Mouse (Mus musculus) hindbrain, embryonic 16.5 days (tissue): ENCODE results near the gene Ndufs8. TPM values are rescaled to one million over a fixed set of nuclear protein-coding genes. Genes with fewer than 3 reads are reported as not detected.

Experiments
- ATAC-seq: fragments of 200-750 bp; cut with Nextera tagmentation; 2 replicates; pipeline ENCODE4 v1.8.0; 2017; ENCODE audit warnings: moderate TSS enrichment, moderate library complexity
- H3K27ac ChIP-seq: fragments of 300-500 bp; sonication (generic); 2 replicates; pipeline ENCODE4 v1.5.1; 2014; ENCODE audit warnings: low read depth, mild to moderate bottlenecking, control low read depth, low read length, moderate library complexity
- H3K27me3 ChIP-seq: fragments of 300-500 bp; sonication (generic); replicated peaks from 2 replicates; pipeline ENCODE4 v1.6.1; 2014; ENCODE audit warnings: low read length; ENCODE audit not compliant: control insufficient read depth, insufficient read depth
- H3K36me3 ChIP-seq: fragments of 300-500 bp; sonication (generic); 2 replicates; pipeline ENCODE4 v1.6.1; 2014; ENCODE audit warnings: mild to moderate bottlenecking, low read length, moderate library complexity, mixed read lengths; ENCODE audit not compliant: control insufficient read depth, insufficient read depth
- H3K4me1 ChIP-seq: fragments of 300-500 bp; sonication (generic); 2 replicates; pipeline ENCODE4 v1.6.1; 2014; ENCODE audit warnings: low read depth, low read length; ENCODE audit not compliant: control insufficient read depth, insufficient read depth
- H3K4me2 ChIP-seq: fragments of 300-500 bp; sonication (generic); 2 replicates; pipeline ENCODE4 v1.6.1; 2014; ENCODE audit warnings: mild to moderate bottlenecking, low read length, control low read depth, moderate library complexity
- H3K4me3 ChIP-seq: fragments of 300-500 bp; sonication (generic); 2 replicates; pipeline ENCODE4 v1.5.1; 2014; ENCODE audit warnings: mild to moderate bottlenecking, low read length, control low read depth, moderate library complexity
- H3K9ac ChIP-seq: fragments of 300-500 bp; sonication (generic); 2 replicates; pipeline ENCODE4 v1.6.1; 2014; ENCODE audit warnings: low read depth, mild to moderate bottlenecking, control low read depth, low read length, moderate library complexity
- H3K9me3 ChIP-seq: fragments of 300-500 bp; sonication (generic); 2 replicates; pipeline ENCODE4 v1.6.1; 2014; ENCODE audit warnings: mild to moderate bottlenecking, low read length, moderate library complexity; ENCODE audit not compliant: control insufficient read depth
- WGBS: fragments of 180-500 bp; shearing (Covaris S2); extraction: QIAGEN DNeasy Blood & Tissue Kit; methylation state at CpG from one replicate; pipeline ENCODE4 v1.1.7; 2014; 5-methylcytosine and 5-hydroxymethylcytosine counted together
- polyA plus RNA-seq: library from polyadenylated mRNA; unstranded; fragments of >200 nt; fragmentation: Nextera tagmentation; extraction: Ambion mirVana; gene quantifications from 2 replicates; pipeline ENCODE4 v1.2.1, GENCODE M21; 2015

Ndufs8 gene
- polyA plus RNA-seq, 1 experiment from 2014 or later, result 320 TPM

- no peak for ATAC-seq
- Histone ChIP-seq H3K4me1 (peaks cover 6% of the 10 kb centered on the region; the same call in 1 of the 2 replicates), H3K36me3 (no peaks in the 10 kb centered on the region), H3K9ac (no peak overlapping the region), H3K4me3 (no peak overlapping the region), H3K27me3 (no peaks in the 10 kb centered on the region), H3K27ac (no peak overlapping the region), H3K4me2 (no peak overlapping the region), H3K9me3 (no peaks in the 10 kb centered on the region)
- whole genome bisulfite sequencing, result 78% methylated on average over 12 of the region's 12 CpGs
These were observed 9.6 kb downstream of the Ndufs8 start for GRCm38 (mm10) chr19:3902966-3903365.

GRCm38 (mm10) chr19:3899618-3900017 lies 13.0 kb downstream of the Ndufs8 start:
- peaks cover 3% of the 10 kb centered on the region for H3K4me1 ChIP-seq

DNA sequence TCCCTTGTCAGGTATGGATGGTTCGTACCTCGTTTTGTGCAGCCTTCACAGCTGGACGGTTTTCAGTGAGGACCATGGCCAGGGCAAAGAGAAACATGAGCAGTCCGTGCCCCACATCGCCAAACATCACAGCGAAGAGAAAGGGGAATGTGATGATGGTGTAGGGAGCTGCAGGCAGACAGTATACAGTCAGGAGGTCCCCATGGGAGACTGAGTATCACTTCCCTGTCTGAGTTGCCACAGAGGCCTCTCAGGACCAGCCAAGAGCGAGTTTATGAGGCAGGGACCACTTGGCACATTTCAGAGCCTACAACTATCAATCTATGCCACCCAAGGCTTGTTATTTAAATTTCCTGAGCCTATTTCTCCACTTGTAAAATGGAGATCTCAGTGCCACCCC lies 13.6 kb downstream of the Ndufs8 start:
- Histone ChIP-seq H3K4me2 (no peak overlapping the region), H3K27ac (no peak overlapping the region), H3K27me3 (no peaks in the 10 kb centered on the region), H3K9ac (no peak overlapping the region), H3K9me3 (no peaks in the 10 kb centered on the region), H3K4me3 (no peak overlapping the region), H3K4me1 (peaks cover 3% of the 10 kb centered on the region), H3K36me3 (peaks cover 14% of the 10 kb centered on the region)
- WGBS, result 86% methylated on average over 7 of the region's 7 CpGs
- ATAC-seq, result no peak

More at GRCm38 (mm10) chr19:3899618-3900017, 13.0 kb downstream of the Ndufs8 start:
- Histone ChIP-seq H3K27ac (no peak overlapping the region), H3K4me3 (no peak overlapping the region), H3K9ac (no peak overlapping the region), H3K27me3 (no peaks in the 10 kb centered on the region), H3K4me2 (no peak overlapping the region), H3K36me3 (peaks cover 8% of the 10 kb centered on the region; the same call in 1 of the 2 replicates), H3K9me3 (no peaks in the 10 kb centered on the region)
- ATAC-seq, result no peak
- WGBS, result 97% methylated on average over 4 of the region's 4 CpGs

DNA sequence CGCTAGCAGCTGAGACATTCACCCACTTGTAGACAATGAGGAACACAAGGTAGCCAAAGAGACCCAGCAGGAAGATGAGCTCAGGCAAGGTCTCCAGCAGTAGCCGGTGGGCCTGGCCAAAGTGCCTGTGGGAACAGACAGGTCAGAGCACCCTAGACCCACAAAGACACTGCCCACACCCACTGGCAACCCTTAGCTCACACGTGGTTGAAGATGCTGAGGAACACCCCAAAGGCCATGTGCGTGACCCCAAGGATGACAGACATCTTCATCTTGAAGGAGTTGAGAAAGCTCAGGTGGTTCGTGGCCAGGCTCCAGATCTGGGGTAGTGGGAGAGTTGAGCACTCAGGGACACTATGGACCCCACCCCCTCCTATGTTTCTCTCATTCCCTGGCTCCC lies 15.0 kb downstream of the Ndufs8 start:
- ATAC-seq, result no peak
- no peaks in the 10 kb centered on the region for H3K27me3 ChIP-seq

DNA sequence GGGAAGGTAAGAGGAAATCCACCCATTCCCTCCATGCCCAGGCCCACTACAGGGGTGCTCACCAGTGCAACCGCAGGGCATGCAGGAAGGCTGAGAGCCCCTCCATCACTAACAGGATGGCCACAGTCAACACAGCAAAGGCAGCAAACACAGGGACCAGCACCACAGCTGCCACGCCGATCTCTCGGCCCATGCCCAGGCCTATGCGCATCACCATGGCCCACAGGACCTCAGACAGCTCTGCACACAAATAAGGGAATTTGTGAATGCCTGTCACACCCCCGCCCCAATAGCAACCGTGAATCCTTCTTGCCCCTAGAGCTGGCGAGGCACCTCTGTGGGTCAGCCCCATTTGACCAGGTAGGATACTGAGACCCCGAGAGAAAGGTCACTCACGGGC lies 16.4 kb downstream of the Ndufs8 start:
- H3K9ac ChIP-seq, result no peak overlapping the region
- H3K4me3 ChIP-seq, result no peak overlapping the region
- H3K9me3 ChIP-seq, result no peaks in the 10 kb centered on the region
- H3K27me3 ChIP-seq, result no peaks in the 10 kb centered on the region
- peaks cover 26% of the 10 kb centered on the region for H3K36me3 ChIP-seq
- peaks cover 3% of the 10 kb centered on the region for H3K4me1 ChIP-seq
- WGBS, result 92% methylated on average over 10 of the region's 10 CpGs
- no peak overlapping the region for H3K4me2 ChIP-seq
- ATAC-seq, result no peak
- peak overlapping the region; percentile 74 for H3K27ac ChIP-seq

More for the DNA sequence above, 15.0 kb downstream of the Ndufs8 start:
- Histone ChIP-seq H3K4me1 (peaks cover 3% of the 10 kb centered on the region), H3K9ac (no peak overlapping the region), H3K4me3 (no peak overlapping the region), H3K27ac (no peak overlapping the region), H3K36me3 (peaks cover 25% of the 10 kb centered on the region), H3K9me3 (no peaks in the 10 kb centered on the region), H3K4me2 (no peak overlapping the region)
- 88% methylated on average over 5 of the region's 5 CpGs for WGBS

DNA sequence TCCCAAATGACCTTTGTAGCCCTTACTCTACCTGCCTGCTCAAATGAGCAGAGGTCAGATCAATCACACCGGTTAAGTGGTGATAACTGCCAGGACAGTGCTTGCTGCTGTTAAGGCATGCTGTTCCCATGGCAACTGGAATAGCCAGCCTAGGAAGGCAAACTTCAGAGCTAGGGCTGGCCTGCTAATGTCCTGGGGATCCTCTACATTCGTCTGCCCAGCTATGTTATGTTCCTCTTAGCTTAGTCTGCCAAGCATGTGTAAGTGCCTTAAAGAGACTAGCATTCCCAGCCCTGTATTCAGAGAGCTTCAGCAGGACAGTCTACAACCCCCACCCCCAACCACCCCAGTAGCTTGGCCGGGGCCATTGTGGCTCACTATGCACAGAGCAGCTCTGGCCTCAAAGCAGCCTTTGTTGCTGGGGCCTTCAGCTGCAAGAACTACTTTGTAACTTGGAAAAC lies 17.4 kb downstream of the Ndufs8 start:
- peaks cover 31% of the 10 kb centered on the region for H3K36me3 ChIP-seq
- peak overlapping the region; percentile 74; the same call in 1 of the 2 replicates for H3K27ac ChIP-seq
- H3K4me1 ChIP-seq, result peaks cover 3% of the 10 kb centered on the region
- peak; percentile 91 for ATAC-seq
- 9% methylated on average over 3 of the region's 3 CpGs for WGBS
- no peak overlapping the region for H3K4me3 ChIP-seq
- no peak overlapping the region for H3K4me2 ChIP-seq
- H3K9ac ChIP-seq, result no peak overlapping the region
- H3K27me3 ChIP-seq, result no peaks in the 10 kb centered on the region
- H3K9me3 ChIP-seq, result no peaks in the 10 kb centered on the region

DNA sequence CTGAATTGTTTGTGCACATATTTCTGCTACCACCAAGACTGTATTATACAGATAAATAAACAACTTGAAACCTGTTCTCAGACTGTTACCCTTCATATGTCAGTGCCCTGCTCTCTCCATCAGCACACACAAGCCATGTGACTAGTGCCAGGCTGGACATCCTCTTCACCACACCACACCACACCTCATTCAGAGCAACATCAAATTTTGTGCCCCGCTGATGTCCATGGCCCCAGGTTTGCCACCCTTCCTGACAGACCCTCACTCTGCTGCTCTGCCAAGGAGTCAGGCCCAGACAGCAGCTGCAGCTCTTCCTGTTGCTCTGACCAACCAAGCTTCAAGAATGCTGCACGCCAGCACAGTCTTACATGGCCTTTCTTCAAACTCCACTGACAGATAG lies 18.3 kb downstream of the Ndufs8 start:
- peak overlapping the region; percentile 60; the same call in 1 of the 2 replicates for H3K27ac ChIP-seq
- no peak overlapping the region for H3K9ac ChIP-seq
- peaks cover 31% of the 10 kb centered on the region for H3K36me3 ChIP-seq
- no peaks in the 10 kb centered on the region for H3K9me3 ChIP-seq
- no peak overlapping the region for H3K4me3 ChIP-seq
- no peak overlapping the region for H3K4me2 ChIP-seq
- ATAC-seq, result no peak
- no peaks in the 10 kb centered on the region for H3K27me3 ChIP-seq
- H3K4me1 ChIP-seq, result peaks cover 3% of the 10 kb centered on the region
- 92% methylated on average over 2 of the region's 2 CpGs for WGBS

GRCm38 (mm10) chr19:3893545-3894116 lies 18.9 kb downstream of the Ndufs8 start:
- 89% methylated on average over 4 of the region's 4 CpGs for WGBS
- H3K4me1 ChIP-seq, result peaks cover 3% of the 10 kb centered on the region
- ATAC-seq, result no peak
- no peaks in the 10 kb centered on the region for H3K9me3 ChIP-seq
- no peak overlapping the region for H3K9ac ChIP-seq
- H3K36me3 ChIP-seq, result peaks cover 33% of the 10 kb centered on the region
- H3K27ac ChIP-seq, result no peak overlapping the region
- H3K4me3 ChIP-seq, result no peak overlapping the region
- H3K4me2 ChIP-seq, result no peak overlapping the region
- no peaks in the 10 kb centered on the region for H3K27me3 ChIP-seq

DNA sequence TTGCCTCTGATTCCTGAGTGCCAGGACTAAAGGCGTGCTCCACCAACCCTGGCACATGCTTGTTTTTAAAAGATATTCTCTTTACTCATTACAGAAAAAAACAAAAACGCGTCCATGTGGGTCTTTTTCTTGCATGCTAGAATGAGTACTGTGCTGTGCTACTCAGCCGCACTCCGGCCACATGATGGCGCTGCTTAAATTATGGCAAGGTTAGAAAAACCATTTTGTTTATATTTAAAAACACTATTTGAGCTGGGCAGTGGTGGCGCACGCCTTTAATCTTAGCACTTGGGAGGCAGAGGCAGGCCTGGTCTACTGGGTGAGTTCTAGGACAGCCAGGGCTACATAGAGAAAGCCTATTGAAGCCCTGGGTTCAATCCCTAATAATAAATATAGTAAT lies 22.4 kb downstream of the Ndufs8 start:
- no peak overlapping the region for H3K4me3 ChIP-seq
- no peak overlapping the region for H3K4me2 ChIP-seq
- no peak overlapping the region for H3K27ac ChIP-seq
- H3K36me3 ChIP-seq, result peaks cover 36% of the 10 kb centered on the region
- H3K9ac ChIP-seq, result no peak overlapping the region
- no peaks in the 10 kb centered on the region for H3K27me3 ChIP-seq
- no peaks in the 10 kb centered on the region for H3K9me3 ChIP-seq
- WGBS, result 87% methylated on average over 8 of the region's 8 CpGs
- H3K4me1 ChIP-seq, result peaks cover 3% of the 10 kb centered on the region; the same call in 1 of the 2 replicates
- no peak for ATAC-seq
